Mouse (Mus musculus) C2C12 (cell line): ENCODE data around the gene Fgf15.

Experiments
- CTCF ChIP-seq: IDR thresholded peaks from one replicate; pipeline ENCODE4 v1.5.1; 2011; ENCODE audit not compliant: control insufficient read depth, insufficient read depth, insufficient read length
- FOSL1 ChIP-seq: IDR thresholded peaks from one replicate; pipeline ENCODE4 v1.8.0; 2011; ENCODE audit warnings: mild to moderate bottlenecking, low read length; ENCODE audit not compliant: poor library complexity, insufficient read depth, severe bottlenecking
- MYOD1 ChIP-seq: IDR thresholded peaks from one replicate; pipeline ENCODE4 v1.6.1; 2011; ENCODE audit warnings: low read depth; ENCODE audit not compliant: control insufficient read depth, insufficient read length
- MYOG ChIP-seq: IDR thresholded peaks from one replicate; pipeline ENCODE4 v1.6.1; 2011; ENCODE audit not compliant: control insufficient read depth, insufficient read length; ENCODE audit errors: extremely low read depth

DNA sequence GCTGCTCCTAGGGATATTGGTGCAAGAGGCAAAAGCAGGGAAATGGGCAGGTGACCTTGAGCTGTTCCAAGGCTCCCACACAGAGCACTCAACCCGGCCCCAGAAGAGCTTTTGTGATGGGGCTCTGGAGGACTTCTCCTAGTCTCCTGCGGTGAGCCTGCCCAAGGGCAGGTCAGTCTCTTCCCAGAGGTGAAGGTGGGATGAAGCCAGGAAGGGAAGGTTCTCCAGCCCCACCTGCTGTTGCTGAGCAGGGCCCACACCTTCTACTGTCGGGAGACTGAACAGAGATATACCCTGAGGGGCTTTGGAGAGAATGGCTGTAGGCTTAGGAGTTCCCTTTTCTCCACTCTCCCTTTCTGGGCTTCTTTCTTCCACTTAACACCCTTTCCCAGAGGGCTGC, 45.0 kb upstream of the Fgf15 start:
- TF ChIP-seq FOSL1: no peak
- TF ChIP-seq CTCF: no peak
- TF ChIP-seq MYOD1: no peak
- no peak for TF ChIP-seq MYOG
